Mouse (Mus musculus) limb, embryonic 10.5 days (tissue): Measurements from ENCODE around the gene Elavl2. TPM values are rescaled to one million over a fixed set of nuclear protein-coding genes. Genes with fewer than 3 reads are reported as not detected.
"Not testable (repeated sequence)": the region's sequence is repeated elsewhere in the genome, so short reads cannot be mapped to it uniquely, and the experiment has no call there.

Experiments used
- DNase-seq: peaks from one replicate; pipeline ENCODE4 v3.0.0-alpha.2; 2017; ENCODE audit warnings: low spot score
- H3K27ac ChIP-seq: fragments of 300-500 bp; sonication (generic); 2 replicates; pipeline ENCODE4 v1.5.1; 2016; ENCODE audit warnings: mild to moderate bottlenecking
- H3K27me3 ChIP-seq: fragments of 300-500 bp; sonication (generic); 2 replicates; pipeline ENCODE4 v1.6.1; 2016; ENCODE audit warnings: low read depth, mild to moderate bottlenecking; ENCODE audit not compliant: poor library complexity, severe bottlenecking
- H3K36me3 ChIP-seq: fragments of 300-500 bp; sonication (generic); 2 replicates; pipeline ENCODE4 v1.6.1; 2016; ENCODE audit warnings: mild to moderate bottlenecking, moderate library complexity
- H3K4me1 ChIP-seq: fragments of 300-500 bp; sonication (generic); 2 replicates; pipeline ENCODE4 v1.6.1; 2016
- H3K4me3 ChIP-seq: fragments of 300-500 bp; sonication (generic); 2 replicates; pipeline ENCODE4 v1.5.1; 2016; ENCODE audit warnings: mild to moderate bottlenecking, moderate library complexity
- H3K9me3 ChIP-seq: fragments of 300-500 bp; sonication (generic); replicated peaks from 2 replicates; pipeline ENCODE4 v1.6.1; 2016; ENCODE audit warnings: mild to moderate bottlenecking
- WGBS: fragments of 180-500 bp; shearing (Covaris S2); methylation state at CpG from one replicate; pipeline ENCODE4 v1.1.7; 2016; 5-methylcytosine and 5-hydroxymethylcytosine counted together
- polyA plus RNA-seq: library from polyadenylated mRNA; unstranded; fragments of >200 nt; fragmentation: Nextera tagmentation; extraction: Ambion mirVana; gene quantifications from 2 replicates; pipeline ENCODE4 v1.2.1, GENCODE M21; 2016

Gene Elavl2
- polyA plus RNA-seq, 1 experiment from 2014 or later: 3.9 TPM

DNA sequence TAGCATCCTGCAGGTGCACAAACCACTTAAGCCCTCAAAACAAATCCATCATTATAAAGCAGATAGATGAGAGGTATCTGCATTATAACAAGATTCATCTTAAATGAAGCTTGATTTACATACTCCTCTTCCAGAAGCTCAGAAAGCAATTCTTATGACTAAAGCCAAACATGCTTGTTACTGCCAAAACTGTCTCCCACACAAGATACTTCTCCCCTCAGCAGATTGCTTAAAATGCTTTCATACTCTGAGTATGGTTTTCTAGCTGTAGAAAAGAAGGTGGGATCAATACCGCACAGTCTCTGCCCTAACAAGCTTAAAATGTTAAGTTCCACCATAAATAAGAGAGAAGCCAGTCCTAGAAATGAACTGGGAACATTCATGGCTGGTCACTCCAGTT, 109.1 kb downstream of the Elavl2 start:
- WGBS: 87% methylated on average over 1 of the region's 1 CpGs
- Histone ChIP-seq H3K27ac (no peak overlapping the region), H3K4me1 (peaks cover 25% of the 10 kb centered on the region), H3K36me3 (no peaks in the 10 kb centered on the region), H3K9me3 (no peaks in the 10 kb centered on the region), H3K4me3 (no peak overlapping the region), H3K27me3 (no peaks in the 10 kb centered on the region)
- DNase-seq: no peak

DNA sequence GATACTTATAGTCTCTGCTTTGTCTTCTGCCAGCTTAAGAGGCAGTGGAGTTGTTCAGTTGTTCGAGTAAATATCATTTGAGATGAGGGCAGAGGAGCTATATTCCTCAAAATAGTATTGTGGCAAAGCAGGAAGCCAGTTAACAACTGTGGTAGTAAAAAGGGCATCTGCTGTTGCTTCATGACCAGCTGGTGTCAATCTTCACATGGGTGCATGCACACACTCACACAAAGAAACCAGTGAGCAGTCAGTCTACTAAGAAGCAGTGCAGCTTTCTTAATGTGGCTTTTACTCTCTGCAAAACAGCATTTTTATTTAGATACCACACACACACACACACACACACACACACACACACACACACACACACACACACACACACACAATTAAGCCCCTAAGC, 110.2 kb downstream of the Elavl2 start:
- H3K27me3 ChIP-seq: no peaks in the 10 kb centered on the region
- H3K4me3 ChIP-seq: no peak overlapping the region
- H3K36me3 ChIP-seq: no peaks in the 10 kb centered on the region
- WGBS: 87% methylated on average over 1 of the region's 1 CpGs
- peaks cover 25% of the 10 kb centered on the region for H3K4me1 ChIP-seq
- H3K9me3 ChIP-seq: no peaks in the 10 kb centered on the region
- no peak overlapping the region for H3K27ac ChIP-seq
- no peak for DNase-seq

DNA sequence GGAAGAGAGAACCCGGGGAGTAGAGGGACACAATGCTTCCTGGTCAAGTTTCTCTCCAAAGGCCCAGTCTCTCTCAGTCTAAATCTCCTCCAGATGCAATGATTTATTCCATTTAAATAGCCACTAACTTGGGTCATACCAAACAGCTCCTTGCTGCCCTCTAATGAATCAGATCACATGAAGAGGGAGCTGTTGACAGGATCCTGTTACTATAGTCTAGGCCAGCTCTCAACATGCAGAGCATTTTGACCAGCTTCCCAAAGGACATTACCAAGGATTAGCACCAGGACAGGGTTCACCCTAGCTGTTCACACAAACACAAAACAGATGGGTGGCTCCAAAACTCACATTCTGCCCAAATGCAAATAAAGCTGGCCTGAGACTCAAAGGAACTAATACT, 111.4 kb downstream of the Elavl2 start:
- Histone ChIP-seq H3K4me1 (peaks cover 25% of the 10 kb centered on the region), H3K4me3 (no peak overlapping the region), H3K9me3 (no peaks in the 10 kb centered on the region), H3K36me3 (no peaks in the 10 kb centered on the region), H3K27me3 (no peaks in the 10 kb centered on the region), H3K27ac (no peak overlapping the region)
- DNase-seq: peak; percentile 36
- WGBS: 42% methylated on average over 1 of the region's 1 CpGs

DNA sequence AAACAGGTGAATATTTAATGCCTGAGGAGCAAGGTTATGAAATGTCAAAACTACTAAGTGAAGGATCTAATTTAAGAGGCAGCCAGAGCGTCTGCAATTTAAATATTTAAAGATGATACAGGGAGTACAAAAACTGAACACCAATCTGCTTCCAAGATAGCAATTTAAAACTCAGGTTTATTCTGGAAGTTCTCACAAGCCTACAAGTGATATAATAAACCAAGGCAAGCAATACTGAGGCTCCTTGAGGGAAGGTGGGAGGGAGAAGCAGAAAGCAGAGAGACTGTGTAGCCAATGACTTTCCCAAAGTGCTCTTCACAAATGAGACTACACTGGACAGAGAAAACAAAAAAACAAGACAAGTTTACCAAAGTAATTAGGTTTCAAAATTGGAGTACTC, 132.2 kb downstream of the Elavl2 start:
- Histone ChIP-seq H3K27me3 (no peaks in the 10 kb centered on the region), H3K27ac (no peak overlapping the region), H3K4me3 (no peak overlapping the region), H3K9me3 (no peaks in the 10 kb centered on the region), H3K4me1 (no peaks in the 10 kb centered on the region), H3K36me3 (no peaks in the 10 kb centered on the region)
- WGBS: 93% methylated on average over 1 of the region's 1 CpGs
- DNase-seq: no peak

DNA sequence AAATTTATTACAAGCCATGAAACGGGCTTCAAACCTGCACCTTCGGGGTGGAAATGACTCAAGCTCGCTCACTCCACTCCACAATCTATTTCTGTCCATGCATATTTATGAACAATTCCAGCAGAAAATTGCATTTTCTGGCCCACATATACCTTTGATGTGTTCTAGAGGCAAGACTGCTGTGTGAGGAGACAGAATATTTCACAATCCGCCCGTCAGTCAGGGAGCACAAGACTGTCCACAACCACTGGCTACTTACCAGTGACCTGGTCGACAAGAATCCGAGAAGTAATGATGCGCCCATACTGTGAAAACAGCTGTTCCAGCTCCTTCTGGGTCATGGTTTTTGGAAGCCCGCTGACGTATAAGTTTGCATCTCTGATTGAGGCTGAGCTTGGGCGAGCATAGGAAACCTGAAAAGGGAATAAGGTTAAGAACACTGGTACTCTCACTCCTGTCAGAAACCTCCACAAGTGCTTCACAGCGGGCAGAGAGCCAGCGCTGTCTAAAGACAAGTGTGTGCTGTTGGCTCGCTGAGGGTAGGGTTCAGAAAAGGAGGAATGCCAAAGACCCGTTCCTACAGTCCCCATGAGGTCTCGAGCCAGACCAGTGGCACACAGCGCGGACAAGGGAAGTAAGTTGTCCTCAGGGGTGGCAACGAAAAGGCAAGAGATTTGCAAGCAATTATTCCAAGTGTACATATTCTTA, 136.7 kb downstream of the Elavl2 start:
- no peak overlapping the region for H3K4me3 ChIP-seq
- no peaks in the 10 kb centered on the region for H3K9me3 ChIP-seq
- no peaks in the 10 kb centered on the region for H3K27me3 ChIP-seq
- no peaks in the 10 kb centered on the region for H3K36me3 ChIP-seq
- no peak for DNase-seq
- no peak overlapping the region for H3K27ac ChIP-seq
- 94% methylated on average over 19 of the region's 19 CpGs for WGBS
- no peaks in the 10 kb centered on the region for H3K4me1 ChIP-seq

DNA sequence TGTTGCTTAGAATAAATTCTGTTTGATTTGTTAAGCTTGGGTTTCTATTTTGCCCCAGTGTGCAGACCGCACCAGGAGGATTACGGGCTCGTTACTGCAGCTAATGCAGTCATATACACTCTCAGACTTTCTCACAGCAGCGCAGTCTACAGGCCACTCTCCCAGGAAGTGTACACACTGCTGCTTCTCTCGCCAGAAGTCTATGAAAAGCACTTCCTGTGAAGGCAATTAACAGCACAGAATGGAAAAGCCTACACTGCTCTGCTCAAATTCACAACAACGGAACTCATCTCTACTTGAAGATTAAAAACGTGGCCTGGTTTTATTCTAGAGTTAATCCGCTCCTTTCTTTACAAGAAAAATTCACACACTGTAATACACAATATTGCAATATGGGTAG, 137.7 kb downstream of the Elavl2 start:
- no peaks in the 10 kb centered on the region for H3K27me3 ChIP-seq
- DNase-seq: no peak
- H3K9me3 ChIP-seq: no peaks in the 10 kb centered on the region
- no peak overlapping the region for H3K4me3 ChIP-seq
- WGBS: 85% methylated on average over 8 of the region's 8 CpGs
- no peaks in the 10 kb centered on the region for H3K4me1 ChIP-seq
- H3K27ac ChIP-seq: no peak overlapping the region
- H3K36me3 ChIP-seq: no peaks in the 10 kb centered on the region

DNA sequence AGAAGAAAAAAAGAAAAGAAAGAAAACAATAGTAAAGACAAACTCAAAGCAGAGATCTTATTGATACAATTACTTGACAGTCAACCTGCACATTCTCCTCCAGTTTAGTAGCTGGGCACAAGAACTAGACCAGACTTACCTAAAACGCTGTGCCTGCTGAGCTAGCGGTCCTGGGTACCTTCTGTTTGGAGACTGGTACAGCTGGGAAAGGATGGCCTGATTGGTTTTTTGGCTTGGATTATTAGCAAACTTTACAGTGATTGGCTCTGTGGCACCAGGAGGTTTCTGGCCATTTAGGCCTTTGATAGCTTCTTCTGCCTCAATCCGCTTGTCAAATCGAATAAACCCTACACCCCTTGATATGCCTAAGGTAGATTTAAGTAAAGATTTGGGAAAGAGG, 140.0 kb downstream of the Elavl2 start:
- Histone ChIP-seq H3K36me3 (no peaks in the 10 kb centered on the region), H3K4me3 (no peak overlapping the region), H3K27me3 (no peaks in the 10 kb centered on the region), H3K9me3 (no peaks in the 10 kb centered on the region), H3K4me1 (no peaks in the 10 kb centered on the region), H3K27ac (no peak overlapping the region)
- no peak for DNase-seq
- 94% methylated on average over 4 of the region's 4 CpGs for WGBS

DNA sequence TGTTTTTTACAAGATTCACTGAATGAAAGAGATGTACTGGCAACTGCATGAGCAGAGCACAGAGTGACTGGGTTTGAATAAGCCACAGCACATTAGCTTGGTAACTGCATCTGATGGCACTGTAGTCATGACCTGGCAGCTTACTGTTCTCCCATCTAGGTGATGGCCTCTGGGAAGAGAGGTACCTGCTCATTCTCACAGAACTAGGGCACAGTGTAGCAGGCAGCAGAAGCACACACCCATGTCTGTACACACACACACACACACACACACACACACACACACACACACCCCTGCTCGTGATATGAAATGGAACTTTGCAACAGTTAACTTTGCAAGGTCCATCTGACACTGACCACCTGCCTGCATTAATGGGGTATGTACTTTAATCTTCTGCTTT, 151.9 kb downstream of the Elavl2 start:
- DNase-seq: no peak
- Histone ChIP-seq H3K4me3 (no peak overlapping the region), H3K27me3 (no peaks in the 10 kb centered on the region), H3K36me3 (no peaks in the 10 kb centered on the region), H3K4me1 (no peaks in the 10 kb centered on the region), H3K9me3 (no peaks in the 10 kb centered on the region), H3K27ac (no peak overlapping the region)
- 91% methylated on average over 1 of the region's 1 CpGs for WGBS

DNA sequence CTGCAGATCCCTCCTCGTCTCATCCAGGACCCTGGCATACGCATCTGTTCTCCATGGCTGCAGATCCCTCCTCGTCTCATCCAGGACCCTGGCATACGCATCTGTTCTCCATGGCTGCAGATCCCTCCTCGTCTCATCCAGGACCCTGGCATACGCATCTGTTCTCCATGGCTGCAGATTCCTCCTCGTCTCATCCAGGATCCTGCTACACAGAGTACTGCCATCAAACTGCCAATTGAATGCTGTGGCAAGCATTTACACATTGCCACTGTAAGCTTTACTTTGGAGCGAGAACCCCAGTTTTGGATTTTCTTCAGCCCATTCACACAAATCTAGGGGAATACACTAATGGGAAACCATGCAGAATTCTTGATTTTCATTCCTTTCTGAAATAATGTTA, 155.4 kb downstream of the Elavl2 start:
- not testable (repeated sequence) for H3K9me3 ChIP-seq, H3K36me3 ChIP-seq, H3K27ac ChIP-seq, H3K27me3 ChIP-seq, H3K4me3 ChIP-seq, DNase-seq, H3K4me1 ChIP-seq
- whole genome bisulfite sequencing: 89% methylated on average over 6 of the region's 8 CpGs

DNA sequence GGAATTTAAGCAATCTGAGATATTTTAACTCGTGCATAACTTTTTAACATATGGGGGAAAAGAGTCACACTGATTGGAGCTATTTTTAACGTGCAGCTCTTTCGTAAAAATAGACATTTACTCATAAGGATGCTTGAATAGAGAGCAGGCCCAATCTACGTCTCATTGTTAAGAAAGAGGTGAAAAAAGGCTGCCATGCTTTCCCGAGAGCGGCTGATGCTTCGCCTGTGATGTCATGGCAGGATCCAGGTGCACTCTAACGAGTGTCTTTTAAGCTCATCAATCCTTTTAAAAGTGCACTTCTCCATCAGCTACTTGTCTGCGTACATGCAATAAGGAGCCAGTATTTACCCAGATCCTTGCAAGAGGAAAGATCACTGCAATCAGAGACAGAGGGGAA, 156.0 kb downstream of the Elavl2 start:
- 87% methylated on average over 9 of the region's 9 CpGs for WGBS
- no peak for DNase-seq

DNA sequence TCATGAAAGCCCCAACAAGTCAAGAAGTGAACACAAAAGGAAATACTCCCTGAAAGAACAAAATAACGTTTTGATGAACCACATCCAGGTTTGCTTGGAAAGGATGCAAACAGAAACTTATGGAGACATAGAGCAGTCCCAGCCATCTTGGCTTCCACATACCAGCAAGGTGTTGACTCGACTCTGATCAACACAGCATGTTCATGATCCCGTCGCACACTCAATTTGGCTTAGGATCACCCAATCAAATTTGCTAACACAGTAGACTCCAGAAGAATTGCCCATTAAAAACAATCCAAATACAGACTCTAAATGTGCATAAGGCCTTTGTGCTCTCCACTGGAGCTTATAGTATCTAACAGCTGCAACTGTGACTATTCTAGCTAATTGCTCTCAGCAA, 156.7 kb downstream of the Elavl2 start:
- WGBS: 97% methylated on average over 4 of the region's 4 CpGs
- Histone ChIP-seq H3K27me3 (no peaks in the 10 kb centered on the region), H3K4me3 (no peak overlapping the region), H3K27ac (no peak overlapping the region), H3K36me3 (no peaks in the 10 kb centered on the region), H3K9me3 (no peaks in the 10 kb centered on the region), H3K4me1 (no peaks in the 10 kb centered on the region)
- DNase-seq: no peak

More for the DNA sequence above, 156.0 kb downstream of the Elavl2 start:
- H3K27ac ChIP-seq: no peak overlapping the region
- no peaks in the 10 kb centered on the region for H3K4me1 ChIP-seq
- H3K4me3 ChIP-seq: no peak overlapping the region
- H3K36me3 ChIP-seq: no peaks in the 10 kb centered on the region
- no peaks in the 10 kb centered on the region for H3K9me3 ChIP-seq
- H3K27me3 ChIP-seq: no peaks in the 10 kb centered on the region

DNA sequence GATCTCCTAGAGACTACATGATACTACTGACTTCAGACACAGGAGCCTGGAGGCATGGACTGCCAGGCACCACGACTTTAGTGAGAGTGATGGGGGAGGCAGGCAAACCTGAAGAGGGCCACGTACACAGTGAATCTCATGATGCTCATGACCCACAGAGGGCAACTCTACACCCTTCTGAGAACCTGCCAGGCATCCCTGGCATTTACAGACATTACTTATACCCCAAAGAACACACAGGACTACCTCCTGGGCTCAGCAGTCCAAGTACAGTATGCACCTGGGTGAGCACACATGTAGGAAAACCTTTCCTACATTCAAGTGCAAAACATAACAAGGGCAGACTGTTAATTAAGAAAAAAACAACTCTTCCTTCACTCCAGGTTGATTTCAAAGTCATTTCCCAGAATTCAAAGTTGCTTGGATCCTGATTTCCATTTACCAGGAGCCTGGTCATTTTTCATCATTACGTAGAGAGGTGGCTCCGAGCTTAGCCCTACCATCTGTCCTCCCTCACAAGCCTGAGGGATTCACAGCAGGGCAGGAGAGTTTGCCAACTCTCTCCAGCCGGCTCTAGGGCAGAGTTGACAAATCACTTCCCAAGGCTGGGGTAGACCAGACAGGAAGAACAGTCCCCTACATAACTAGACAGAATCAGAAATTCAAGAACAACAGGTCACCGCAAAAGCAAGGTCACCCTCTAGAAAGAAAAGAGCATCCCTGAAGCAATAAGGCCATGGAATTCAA, 161.7 kb downstream of the Elavl2 start:
- DNase-seq: no peak
- Histone ChIP-seq H3K36me3 (no peaks in the 10 kb centered on the region), H3K27ac (no peak overlapping the region), H3K9me3 (no peaks in the 10 kb centered on the region), H3K4me3 (no peak overlapping the region), H3K4me1 (peaks cover 10% of the 10 kb centered on the region), H3K27me3 (no peaks in the 10 kb centered on the region)
- WGBS: 75% methylated on average over 6 of the region's 6 CpGs

DNA sequence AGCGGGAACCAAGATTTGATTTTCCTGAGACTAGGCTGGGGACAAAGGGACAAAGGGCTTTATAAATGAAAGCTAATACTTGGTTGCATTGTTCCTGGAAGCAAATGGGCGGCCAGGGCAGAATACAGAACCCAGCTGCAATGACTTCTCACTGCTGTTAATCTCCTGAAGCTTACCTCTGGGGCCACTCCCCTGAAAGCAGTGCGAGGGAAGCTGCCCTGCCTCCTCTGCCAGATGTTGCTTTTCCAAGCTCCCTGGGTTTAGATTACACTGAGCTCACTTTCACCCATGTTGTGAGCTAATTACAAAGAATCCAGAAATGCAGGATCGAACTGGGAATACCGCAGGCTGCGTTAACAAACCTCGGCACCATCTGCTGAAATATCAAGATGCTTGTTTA, 163.6 kb downstream of the Elavl2 start:
- H3K4me3 ChIP-seq: no peak overlapping the region
- H3K36me3 ChIP-seq: no peaks in the 10 kb centered on the region
- H3K27me3 ChIP-seq: no peaks in the 10 kb centered on the region
- H3K27ac ChIP-seq: no peak overlapping the region
- peaks cover 10% of the 10 kb centered on the region for H3K4me1 ChIP-seq
- DNase-seq: no peak
- H3K9me3 ChIP-seq: no peaks in the 10 kb centered on the region
- 54% methylated on average over 7 of the region's 7 CpGs for WGBS
